ENCODE assay signal across 25 mouse cellular contexts in genomic region chr7:131602106-131602505, GRCm38 (mm10). TPM values are rescaled to one million over a fixed set of nuclear protein-coding genes. Genes with fewer than 3 reads are reported as not detected.
"Had no signal": no experiment of that assay in that cellular context is flagged by ENCODE, and none has a peak within 500 bp of the region (broad histone marks: within the 10 kb centered on the region; RNA-seq: fewer than 3 reads in every experiment).

No protein-coding gene starts in this region.

- H3K36me3 ChIP-seq: limb, embryonic 10.5 days; limb, embryonic 13.5 days; liver, embryonic 12.5 days; liver, embryonic 15.5 days; lung, embryonic 15.5 days had no signal

- H3K9me3 ChIP-seq: limb, embryonic 10.5 days; limb, embryonic 13.5 days; liver, embryonic 12.5 days; liver, embryonic 15.5 days; lung, embryonic 15.5 days; megakaryocyte, embryonic 14.5 days had no signal

- H3K9ac ChIP-seq: limb, embryonic 13.5 days; liver, embryonic 12.5 days; liver, embryonic 15.5 days; lung, embryonic 15.5 days had no signal

- H3K4me2 ChIP-seq: limb, embryonic 13.5 days; liver, embryonic 12.5 days; liver, embryonic 15.5 days; lung, embryonic 15.5 days had no signal

- DNase-seq: kidney, adult 2 months; kidney, postnatal 25 days; layer of hippocampus, adult 9-11 months; liver; lung, adult 18-20 months; lung, postnatal 10 days; lung, postnatal 36 days; thymus, adult 18-20 months; thymus, postnatal 36 days had no signal

- H3K27ac ChIP-seq: kidney, postnatal 0 days; layer of hippocampus, adult 2 months; limb, embryonic 10.5 days; limb, embryonic 13.5 days; liver, embryonic 12.5 days; liver, embryonic 15.5 days; lung, embryonic 15.5 days had no signal

- H3K4me1 ChIP-seq: liver, embryonic 12.5 days; liver, embryonic 15.5 days had no signal

- ATAC-seq: liver, embryonic 12.5 days; midbrain, embryonic 16.5 days had no signal

- H3K4me3 ChIP-seq: layer of hippocampus, adult 2 months; limb, embryonic 10.5 days; limb, embryonic 13.5 days; liver, embryonic 12.5 days; liver, embryonic 15.5 days; lung, embryonic 15.5 days; megakaryocyte, embryonic 14.5 days had no signal

- H3K27me3 ChIP-seq: liver, embryonic 15.5 days; lung, embryonic 15.5 days had no signal

RNA-seq across cellular contexts. Expression of gene Hmx2, which starts 53.5 kb away (rescaled TPM):
- total RNA-seq: layer of hippocampus, adult 2 months; layer of hippocampus, postnatal 25 days; left cerebral cortex, adult 18-20 months; left cerebral cortex, postnatal 25 days had no signal
- polyA plus RNA-seq: kidney, embryonic 14.5 days; limb, embryonic 10.5 days; limb, embryonic 13.5 days; liver, embryonic 12.5 days; liver, embryonic 15.5 days; lung, embryonic 15.5 days; spleen, adult 2 months; testis, adult 2 months; urinary bladder, adult 2 months had no signal

RNA-seq across cellular contexts. Expression of gene Hmx3, which starts 59.4 kb away (rescaled TPM):
- total RNA-seq: layer of hippocampus, adult 2 months; layer of hippocampus, postnatal 25 days; left cerebral cortex, adult 18-20 months; left cerebral cortex, postnatal 25 days had no signal
- polyA plus RNA-seq: kidney, embryonic 14.5 days; limb, embryonic 10.5 days; limb, embryonic 13.5 days; liver, embryonic 12.5 days; liver, embryonic 15.5 days; lung, embryonic 15.5 days; spleen, adult 2 months; testis, adult 2 months; urinary bladder, adult 2 months had no signal
